Mouse (Mus musculus): ENCODE results near the gene Gucd1.
"Not testable (repeated sequence)": the region's sequence is repeated elsewhere in the genome, so short reads cannot be mapped to it uniquely, and the experiment has no call there.

Gene Gucd1

GRCm38 (mm10) chr10:75534934-75535333 lies 17.2 kb upstream of the Gucd1 start:
- DNase-seq, result no peak

- no peak for DNase-seq
Measured at GRCm38 (mm10) chr10:75534216-75534615, 16.4 kb upstream of the Gucd1 start.

- DNase-seq, result no peak
Measured at GRCm38 (mm10) chr10:75531532-75532090, 13.8 kb upstream of the Gucd1 start.

- no peak for DNase-seq
Measured at GRCm38 (mm10) chr10:75530322-75530721, 12.6 kb upstream of the Gucd1 start.

GRCm38 (mm10) chr10:75525450-75525849 lies 7.7 kb upstream of the Gucd1 start:
- DNase-seq, result not testable (repeated sequence)

GRCm38 (mm10) chr10:75521643-75522042 lies 3.9 kb upstream of the Gucd1 start:
- no peak for DNase-seq

- DNase-seq, result no peak
Measured at GRCm38 (mm10) chr10:75520581-75520980, 2.8 kb upstream of the Gucd1 start.

- DNase-seq, result peak; percentile 88
Measured at GRCm38 (mm10) chr10:75517073-75517757, 557 bp downstream of the Gucd1 start, which contains the start of gene Snrpd3. Gene Snrpd3, plus strand, starts transcription at chr10:75517551.

- no peak for DNase-seq
Measured at GRCm38 (mm10) chr10:75516724-75517072, 1.1 kb downstream of the Gucd1 start.

GRCm38 (mm10) chr10:75516038-75516723 lies 1.6 kb downstream of the Gucd1 start:
- no peak for DNase-seq

GRCm38 (mm10) chr10:75515216-75516037 lies 2.3 kb downstream of the Gucd1 start:
- DNase-seq, result no peak

- DNase-seq, result no peak
Measured at GRCm38 (mm10) chr10:75514361-75514760, 3.4 kb downstream of the Gucd1 start.

GRCm38 (mm10) chr10:75513306-75514067 lies 4.3 kb downstream of the Gucd1 start:
- DNase-seq, result no peak

GRCm38 (mm10) chr10:75512796-75513195 lies 5.0 kb downstream of the Gucd1 start:
- no peak for DNase-seq

GRCm38 (mm10) chr10:75511897-75512296 lies 5.9 kb downstream of the Gucd1 start:
- no peak for DNase-seq

- no peak for DNase-seq
Measured at GRCm38 (mm10) chr10:75511060-75511459, 6.7 kb downstream of the Gucd1 start.

GRCm38 (mm10) chr10:75510446-75510845 lies 7.3 kb downstream of the Gucd1 start:
- no peak for DNase-seq

GRCm38 (mm10) chr10:75505928-75506327 lies 11.8 kb downstream of the Gucd1 start:
- not testable (repeated sequence) for DNase-seq

GRCm38 (mm10) chr10:75505130-75505495 lies 12.7 kb downstream of the Gucd1 start:
- DNase-seq, result no peak

- no peak for DNase-seq
Measured at GRCm38 (mm10) chr10:75504234-75505129, 13.3 kb downstream of the Gucd1 start.

- DNase-seq, result no peak
Measured at GRCm38 (mm10) chr10:75503692-75504091, 14.1 kb downstream of the Gucd1 start.

GRCm38 (mm10) chr10:75501641-75502040 lies 16.1 kb downstream of the Gucd1 start:
- no peak for DNase-seq
